Mouse (Mus musculus): ENCODE results near the gene Canx. TPM values are rescaled to one million over a fixed set of nuclear protein-coding genes. Genes with fewer than 3 reads are reported as not detected.

Gene Canx
- total RNA-seq, 2 experiments from 2014 or later: 331 to 1,306 TPM

DNA sequence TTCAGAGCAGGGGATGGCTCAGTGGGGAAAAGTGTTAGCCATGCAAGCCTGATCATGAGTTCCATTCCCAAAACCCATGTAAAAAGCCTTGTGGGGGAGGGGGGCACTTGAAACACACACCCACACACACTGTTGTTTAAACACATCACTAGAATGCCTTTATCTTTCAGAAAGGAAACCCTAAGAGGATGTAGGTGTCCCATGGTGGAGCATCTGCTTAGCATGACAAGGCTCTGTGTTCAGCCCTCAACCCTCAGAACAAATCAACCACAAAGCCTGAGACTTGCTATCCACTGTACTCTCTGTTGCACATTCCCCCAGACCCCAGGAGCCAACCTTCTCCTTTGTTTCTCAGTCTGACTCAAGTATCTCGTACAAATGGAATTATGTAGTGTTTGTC, 45.4 kb downstream of the Canx start:
- no peak for ATAC-seq (replicated peaks; ENCODE audit: low FRiP score, low TSS enrichment, poor library complexity, severe bottlenecking)

- no peak for ATAC-seq (replicated peaks; ENCODE audit: low FRiP score, low TSS enrichment, poor library complexity, severe bottlenecking)
Measured at GRCm38 (mm10) chr11:50279005-50279404, 46.5 kb downstream of the Canx start.

DNA sequence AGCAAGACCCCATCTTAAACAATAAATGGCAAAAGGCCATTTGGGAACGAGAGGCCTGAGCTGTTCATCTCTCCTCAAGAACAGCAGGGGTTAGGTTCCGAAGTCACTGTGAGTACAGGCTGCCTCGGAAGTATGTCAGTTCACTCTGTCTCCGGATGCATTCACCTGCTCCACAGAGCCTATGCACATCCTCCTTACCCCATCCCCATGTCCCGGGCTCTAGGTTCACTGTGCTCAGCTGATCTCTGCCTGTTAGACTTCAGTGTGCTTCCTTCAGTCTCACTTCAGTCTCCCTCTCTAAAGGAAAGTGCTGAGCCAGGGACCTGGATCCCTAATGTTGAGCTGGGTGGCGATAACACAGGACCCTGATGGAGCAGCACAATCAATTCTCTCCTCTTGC, 47.8 kb downstream of the Canx start:
- ATAC-seq (replicated peaks; ENCODE audit: low FRiP score, low TSS enrichment, poor library complexity, severe bottlenecking): no peak

DNA sequence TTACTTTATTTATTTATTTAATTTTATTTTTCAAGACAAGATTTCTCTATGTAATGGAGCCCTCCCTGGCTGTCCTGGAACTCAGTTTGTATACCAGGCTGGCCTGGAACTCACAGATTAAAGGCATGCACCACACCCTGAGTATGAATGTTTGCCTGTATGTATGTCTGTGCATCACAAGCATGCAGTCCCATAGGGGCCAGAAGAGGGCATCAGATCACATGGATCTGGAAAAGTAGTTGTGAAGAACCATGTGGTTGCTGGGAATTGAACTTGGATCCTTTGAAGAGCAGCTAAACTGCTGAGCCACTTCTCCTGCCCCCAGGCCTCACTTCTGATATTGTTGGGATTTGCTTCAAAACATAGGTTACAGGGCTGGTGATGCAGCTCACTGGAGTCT, 48.4 kb downstream of the Canx start:
- no peak for ATAC-seq (replicated peaks; ENCODE audit: low FRiP score, low TSS enrichment, poor library complexity, severe bottlenecking)

DNA sequence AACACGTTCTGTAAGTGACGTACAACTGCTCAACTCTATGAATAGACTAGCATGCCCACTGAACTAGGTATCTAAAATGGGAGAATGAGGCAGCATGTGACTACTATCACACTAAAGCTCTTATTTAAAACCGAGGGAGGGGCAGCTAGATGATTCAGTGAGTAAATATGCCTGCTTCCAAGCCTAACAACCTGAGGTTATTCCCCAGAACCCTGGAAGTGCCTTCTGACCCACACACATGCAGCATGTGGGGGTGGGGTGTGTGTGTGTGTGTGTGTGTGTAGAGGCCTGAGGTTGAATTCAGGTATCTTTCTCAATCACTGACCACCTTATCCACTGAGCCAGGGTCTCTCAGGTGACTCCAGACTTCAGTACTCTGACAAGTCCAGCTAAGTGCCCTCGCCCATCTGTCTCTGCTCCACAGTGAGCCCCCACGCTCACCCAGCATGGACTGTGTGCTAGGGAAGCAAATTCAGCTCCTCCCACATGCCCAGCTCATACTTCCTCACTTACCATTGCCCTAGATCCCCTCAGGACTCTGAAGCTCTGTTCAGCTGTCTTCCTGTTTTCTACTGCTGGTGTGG, 49.8 kb downstream of the Canx start:
- no peak for ATAC-seq (replicated peaks; ENCODE audit: low FRiP score, low TSS enrichment, poor library complexity, severe bottlenecking)

DNA sequence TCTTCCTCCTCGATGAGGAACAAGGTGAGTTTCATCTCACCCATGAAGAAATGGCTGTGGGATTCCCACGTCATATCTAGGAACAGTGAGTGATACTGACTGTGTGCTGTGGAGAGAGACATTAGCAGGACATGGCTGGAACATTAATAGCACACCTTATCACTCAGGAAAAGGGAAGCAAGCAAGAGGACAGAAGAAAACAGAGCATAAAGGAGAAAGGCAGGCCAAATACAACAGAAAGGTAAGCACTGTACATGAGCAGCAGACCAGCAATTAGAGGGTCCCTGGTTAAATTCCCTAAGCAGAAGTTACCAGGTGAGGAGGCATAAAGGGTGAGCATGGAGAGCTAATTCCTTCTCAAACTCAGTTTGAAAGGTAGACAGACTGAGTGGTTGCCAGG, 50.4 kb downstream of the Canx start:
- no peak for ATAC-seq (replicated peaks; ENCODE audit: low FRiP score, low TSS enrichment, poor library complexity, severe bottlenecking)

- no peak for ATAC-seq (replicated peaks; ENCODE audit: low FRiP score, low TSS enrichment, poor library complexity, severe bottlenecking)
Measured at GRCm38 (mm10) chr11:50272819-50273218, 52.7 kb downstream of the Canx start.

GRCm38 (mm10) chr11:50269885-50270284, 55.6 kb downstream of the Canx start:
- ATAC-seq (replicated peaks; ENCODE audit: low FRiP score, low TSS enrichment, poor library complexity, severe bottlenecking): no peak

DNA sequence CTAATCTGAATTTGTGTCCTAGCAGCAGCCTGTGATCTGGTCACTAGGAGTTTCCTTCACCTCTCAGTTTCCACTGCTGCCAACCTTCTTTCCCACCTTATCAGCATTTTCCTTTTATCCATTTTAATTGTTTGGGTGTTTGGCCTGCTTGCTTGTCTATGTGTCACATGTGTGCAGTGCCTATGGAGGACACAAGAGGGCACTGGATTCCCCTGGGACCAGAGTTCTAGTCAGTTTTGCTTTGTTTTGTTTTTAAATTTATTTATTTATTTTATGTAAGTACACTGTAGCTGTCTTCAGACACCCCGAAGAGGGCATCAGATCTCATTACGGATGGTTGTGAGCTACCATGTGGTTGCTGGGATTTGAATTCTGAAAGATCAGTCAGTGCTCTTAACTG, 56.3 kb downstream of the Canx start:
- ATAC-seq (replicated peaks; ENCODE audit: low FRiP score, low TSS enrichment, poor library complexity, severe bottlenecking): 0 out of 2 replicates have a peak, but pooled peaks have one; percentile 56

DNA sequence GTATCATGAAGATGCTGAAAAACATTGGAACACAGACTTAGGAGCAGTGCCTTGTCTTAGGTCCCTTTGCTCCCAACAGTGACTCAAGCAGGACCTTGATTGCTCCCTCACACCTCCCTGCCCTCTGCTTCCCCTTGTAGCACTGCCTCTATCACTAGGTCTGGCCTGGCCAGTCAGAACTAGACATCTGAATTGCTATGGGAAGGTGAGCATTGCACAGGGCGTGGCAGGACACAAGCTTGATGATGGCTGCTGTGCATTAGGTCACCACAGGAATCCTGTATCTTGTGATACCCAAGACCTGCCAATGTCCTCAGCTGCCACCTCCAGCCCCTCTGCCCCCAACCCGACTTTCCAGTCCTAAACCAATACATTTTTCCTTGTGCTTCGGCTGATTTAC, 58.5 kb downstream of the Canx start:
- no peak for ATAC-seq (replicated peaks; ENCODE audit: low FRiP score, low TSS enrichment, poor library complexity, severe bottlenecking)

GRCm38 (mm10) chr11:50265931-50266330, 59.5 kb downstream of the Canx start:
- no peak for ATAC-seq (replicated peaks; ENCODE audit: low FRiP score, low TSS enrichment, poor library complexity, severe bottlenecking)

GRCm38 (mm10) chr11:50263198-50263597, 62.3 kb downstream of the Canx start:
- no peak for ATAC-seq (replicated peaks; ENCODE audit: low FRiP score, low TSS enrichment, poor library complexity, severe bottlenecking)

GRCm38 (mm10) chr11:50262020-50262419, 63.5 kb downstream of the Canx start:
- ATAC-seq (replicated peaks; ENCODE audit: low FRiP score, low TSS enrichment, poor library complexity, severe bottlenecking): peak; percentile 65; the same call in 1 of the 2 replicates

GRCm38 (mm10) chr11:50258310-50258709, 67.2 kb downstream of the Canx start:
- no peak for ATAC-seq (replicated peaks; ENCODE audit: low FRiP score, low TSS enrichment, poor library complexity, severe bottlenecking)

- ATAC-seq (replicated peaks; ENCODE audit: low FRiP score, low TSS enrichment, poor library complexity, severe bottlenecking): no peak
Measured at GRCm38 (mm10) chr11:50256615-50257014, 68.9 kb downstream of the Canx start.

- ATAC-seq (replicated peaks; ENCODE audit: low FRiP score, low TSS enrichment, poor library complexity, severe bottlenecking): no peak
Measured at GRCm38 (mm10) chr11:50254010-50254580, 71.4 kb downstream of the Canx start.

DNA sequence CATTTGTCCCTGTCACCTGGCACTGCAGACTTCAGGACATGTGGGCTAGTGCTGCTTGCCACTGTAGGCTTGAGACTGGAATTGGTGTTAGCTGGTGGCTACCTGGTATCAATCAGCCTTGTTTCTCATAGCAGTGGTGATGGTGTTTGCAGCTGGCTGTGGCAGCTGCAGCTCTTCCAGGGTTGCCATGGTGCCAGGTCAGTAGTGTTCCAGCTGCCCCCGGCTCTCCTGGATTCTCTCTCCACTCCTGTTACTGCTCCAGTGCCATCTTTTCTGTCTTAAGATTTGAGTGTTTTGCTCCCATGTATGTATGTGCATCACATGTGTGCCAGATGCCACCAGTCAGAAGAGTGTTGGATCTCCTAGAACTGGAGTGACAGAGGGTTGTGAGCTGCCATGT, 72.1 kb downstream of the Canx start:
- ATAC-seq (replicated peaks; ENCODE audit: low FRiP score, low TSS enrichment, poor library complexity, severe bottlenecking): 0 out of 2 replicates have a peak, but pooled peaks have one; percentile 18

DNA sequence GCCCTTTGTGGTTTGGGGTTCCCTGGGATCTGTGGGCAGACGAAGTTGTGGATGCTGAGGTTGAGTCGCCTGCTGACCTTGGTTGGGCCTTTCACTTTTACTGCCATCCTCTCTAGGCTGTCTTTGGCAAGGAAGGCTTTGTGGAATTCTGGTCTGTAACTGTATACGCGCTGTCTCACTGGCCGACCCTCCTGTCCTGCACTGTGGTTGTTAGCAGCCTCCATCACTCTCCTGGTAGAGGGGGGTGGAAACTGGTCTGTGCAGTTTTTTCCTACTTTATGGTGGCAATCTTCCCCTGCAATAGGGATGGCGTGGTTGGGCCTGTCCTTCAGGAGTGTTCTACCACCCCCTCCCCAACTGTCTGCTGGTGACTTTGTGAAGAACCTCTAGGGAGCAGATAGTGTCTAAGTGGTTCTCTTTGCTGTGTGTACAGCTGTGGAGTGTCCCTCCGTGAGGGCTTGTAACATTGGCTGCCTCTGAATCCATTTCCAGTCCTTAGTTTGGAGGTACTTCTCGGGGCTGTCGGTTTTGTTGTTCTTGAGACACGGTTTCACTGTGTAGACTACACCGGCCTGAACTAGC, 72.7 kb downstream of the Canx start:
- ATAC-seq (replicated peaks; ENCODE audit: low FRiP score, low TSS enrichment, poor library complexity, severe bottlenecking): no peak

DNA sequence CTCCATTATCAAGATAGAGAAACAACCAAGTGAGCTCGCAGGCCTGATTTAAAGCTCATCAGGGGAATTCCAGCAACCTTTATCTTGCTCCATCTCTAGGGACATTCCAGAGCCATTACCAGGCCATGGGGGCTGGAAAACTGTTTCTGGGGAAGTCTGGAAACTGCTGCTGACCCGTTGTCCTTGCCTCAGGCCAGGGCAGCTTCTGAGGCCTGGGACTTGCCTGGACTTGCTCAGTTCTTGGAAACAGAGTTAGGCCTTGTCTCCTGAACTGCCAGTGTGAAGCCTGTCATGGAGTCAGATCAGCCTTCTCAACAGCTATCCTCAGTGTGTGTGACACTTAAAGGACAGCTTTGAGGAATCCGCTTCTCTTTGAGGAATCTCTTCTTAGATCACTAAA, 73.3 kb downstream of the Canx start:
- ATAC-seq (replicated peaks; ENCODE audit: low FRiP score, low TSS enrichment, poor library complexity, severe bottlenecking): no peak

DNA sequence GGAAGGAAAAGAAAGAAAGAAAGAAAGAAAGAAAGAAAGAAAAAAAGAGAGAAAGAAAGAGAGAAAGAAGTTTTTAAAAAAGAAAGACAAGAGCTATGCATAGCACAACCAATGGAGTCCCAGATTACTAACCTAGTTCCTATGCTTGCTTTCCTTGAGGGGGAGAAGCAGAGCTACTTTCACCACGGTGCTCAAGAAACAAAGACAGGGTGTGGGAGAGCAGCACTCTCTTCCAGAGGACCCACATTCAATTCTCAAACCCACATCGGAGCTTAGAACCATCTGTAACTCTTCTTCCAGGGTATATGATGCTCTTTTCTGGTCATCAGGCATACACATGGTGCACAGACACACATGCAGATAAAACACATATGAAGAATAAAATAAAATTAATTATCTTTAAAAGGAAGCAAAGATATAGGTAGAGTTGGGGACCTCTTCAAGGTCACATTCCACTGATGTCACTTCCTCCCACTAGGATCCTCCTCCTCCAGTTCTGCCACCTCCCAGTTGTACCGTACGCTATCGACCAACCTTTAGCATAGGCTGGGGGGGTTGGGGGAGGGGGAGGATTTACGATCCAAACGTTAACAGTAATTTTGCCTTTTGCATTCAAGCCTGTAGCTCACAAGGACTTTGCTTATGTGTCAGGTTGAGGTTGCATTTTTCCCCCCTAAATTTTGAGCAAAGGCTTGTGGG, 76.9 kb downstream of the Canx start:
- no peak for ATAC-seq (replicated peaks; ENCODE audit: low FRiP score, low TSS enrichment, poor library complexity, severe bottlenecking)

- peak; percentile 28; the same call in 1 of the 2 replicates for ATAC-seq (replicated peaks; ENCODE audit: low FRiP score, low TSS enrichment, poor library complexity, severe bottlenecking)
Measured at GRCm38 (mm10) chr11:50245269-50245668, 80.2 kb downstream of the Canx start.
